Mouse (Mus musculus) ES-Bruce4 (cell line): ENCODE data around the gene Kalrn.

Experiments
- CTCF ChIP-seq: IDR thresholded peaks from one replicate; pipeline ENCODE4 v1.8.1; 2011; ENCODE audit warnings: low read depth, low read length
- EP300 ChIP-seq: IDR thresholded peaks from 2 replicates; pipeline ENCODE4 v1.6.1; 2011; ENCODE audit warnings: low read depth, low read length; ENCODE audit not compliant: insufficient read depth
- POLR2A ChIP-seq: IDR thresholded peaks from one replicate; pipeline ENCODE4 v1.8.1; 2011; ENCODE audit warnings: low read length; ENCODE audit not compliant: insufficient read depth

DNA sequence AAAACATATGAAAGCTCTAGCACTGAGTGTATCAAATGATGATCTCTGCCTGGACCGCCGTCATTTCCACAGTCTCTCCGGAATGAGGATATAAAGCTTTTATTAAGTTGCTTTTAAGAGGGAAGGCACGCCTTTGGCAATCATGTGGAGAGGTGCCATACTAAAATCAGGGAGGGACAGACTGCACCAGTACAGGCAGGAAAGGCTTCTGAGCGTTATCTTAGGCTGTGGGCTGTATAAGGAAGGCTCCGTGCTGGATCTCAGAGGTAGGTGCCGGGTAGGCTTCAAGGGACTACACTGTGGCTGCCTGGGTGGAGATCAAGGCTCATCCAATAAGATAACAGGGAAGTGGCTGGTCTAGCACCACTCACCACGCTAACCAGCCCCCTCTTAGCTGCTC lies 528.8 kb downstream of the Kalrn start:
- no peak for TF ChIP-seq POLR2A
- TF ChIP-seq CTCF: no peak
- no peak for TF ChIP-seq EP300
